Mouse (Mus musculus): ENCODE measurements around the gene Ccdc38. TPM values are rescaled to one million over a fixed set of nuclear protein-coding genes. Genes with fewer than 3 reads are reported as not detected.

Gene Ccdc38
- polyA plus RNA-seq (2012; ENCODE audit: insufficient read depth, low replicate concordance) = not detected in 2 replicates

- H3K9me3 ChIP-seq = no peaks in the 10 kb centered on the region
- H3K36me3 ChIP-seq (replicated peaks; ENCODE audit: low read length) = no peaks in the 10 kb centered on the region
- peaks cover 20% of the 10 kb centered on the region for H3K27me3 ChIP-seq (replicated peaks)
- no peak for TF ChIP-seq GATA1 (IDR thresholded peaks at IDR 0.05; ENCODE audit: borderline replicate concordance, low read length)
- no peak for TF ChIP-seq FLI1 (IDR thresholded peaks at IDR 0.05; ENCODE audit: low read length)
- H3K4me3 ChIP-seq (replicated peaks) = peak within 1 kb of the TSS; percentile 91
- H3K4me1 ChIP-seq = peaks cover 20% of the 10 kb centered on the region
Measured at GRCm38 (mm10) chr10:93540431-93541210, at the start of gene Ccdc38. Gene Ccdc38 (plus strand): TSS chr10:93540632.

DNA sequence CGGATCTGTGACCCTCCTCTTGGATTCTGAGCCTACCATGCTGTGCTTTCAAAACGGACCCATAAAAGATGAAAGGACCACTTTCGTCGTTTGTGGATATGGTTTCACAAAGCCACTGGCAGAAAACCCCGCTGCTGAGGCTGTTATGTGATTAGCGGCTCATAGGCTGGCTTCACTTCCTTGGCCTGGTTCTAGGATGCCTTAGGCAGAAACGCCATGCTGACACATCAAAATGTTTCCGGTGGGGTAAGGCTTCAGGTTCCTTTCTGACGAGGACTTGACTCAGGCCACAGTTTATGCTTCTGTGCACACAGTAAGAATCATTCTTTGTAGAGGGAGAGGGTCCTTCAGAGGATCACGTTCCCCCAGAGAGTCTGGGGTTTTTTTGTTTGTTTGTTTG lies 39.6 kb upstream of the Ccdc38 start:
- peaks cover 4% of the 10 kb centered on the region; the same call in 1 of the 2 replicates for H3K4me1 ChIP-seq
- TF ChIP-seq GATA1 (IDR thresholded peaks at IDR 0.05; ENCODE audit: borderline replicate concordance, low read length) = no peak
- no peak for TF ChIP-seq FLI1 (IDR thresholded peaks at IDR 0.05; ENCODE audit: low read length)
- peaks cover 1% of the 10 kb centered on the region for H3K27me3 ChIP-seq (replicated peaks)
- H3K9me3 ChIP-seq = no peaks in the 10 kb centered on the region
- no peaks in the 10 kb centered on the region for H3K36me3 ChIP-seq (replicated peaks; ENCODE audit: low read length)
- H3K4me3 ChIP-seq (replicated peaks) = no peak overlapping the region

GRCm38 (mm10) chr10:93501346-93501745 lies 39.1 kb upstream of the Ccdc38 start:
- Histone ChIP-seq H3K4me3 (replicated peaks) (no peak overlapping the region), H3K27me3 (replicated peaks) (peaks cover 1% of the 10 kb centered on the region), H3K36me3 (replicated peaks; ENCODE audit: low read length) (no peaks in the 10 kb centered on the region), H3K9me3 (no peaks in the 10 kb centered on the region), H3K4me1 (peaks cover 4% of the 10 kb centered on the region; the same call in 1 of the 2 replicates)
- TF ChIP-seq FLI1 (IDR thresholded peaks at IDR 0.05; ENCODE audit: low read length) (no peak), GATA1 (IDR thresholded peaks at IDR 0.05; ENCODE audit: borderline replicate concordance, low read length) (no peak)

- peaks cover 9% of the 10 kb centered on the region for H3K4me1 ChIP-seq
- TF ChIP-seq FLI1 (IDR thresholded peaks at IDR 0.05; ENCODE audit: low read length) (no peak), GATA1 (IDR thresholded peaks at IDR 0.05; ENCODE audit: borderline replicate concordance, low read length) (no peak)
- H3K36me3 ChIP-seq (replicated peaks; ENCODE audit: low read length) = no peaks in the 10 kb centered on the region
- no peaks in the 10 kb centered on the region for H3K9me3 ChIP-seq
- H3K4me3 ChIP-seq (replicated peaks) = no peak overlapping the region
- peaks cover 3% of the 10 kb centered on the region for H3K27me3 ChIP-seq (replicated peaks)
Measured at GRCm38 (mm10) chr10:93508383-93508970, 32.0 kb upstream of the Ccdc38 start.

DNA sequence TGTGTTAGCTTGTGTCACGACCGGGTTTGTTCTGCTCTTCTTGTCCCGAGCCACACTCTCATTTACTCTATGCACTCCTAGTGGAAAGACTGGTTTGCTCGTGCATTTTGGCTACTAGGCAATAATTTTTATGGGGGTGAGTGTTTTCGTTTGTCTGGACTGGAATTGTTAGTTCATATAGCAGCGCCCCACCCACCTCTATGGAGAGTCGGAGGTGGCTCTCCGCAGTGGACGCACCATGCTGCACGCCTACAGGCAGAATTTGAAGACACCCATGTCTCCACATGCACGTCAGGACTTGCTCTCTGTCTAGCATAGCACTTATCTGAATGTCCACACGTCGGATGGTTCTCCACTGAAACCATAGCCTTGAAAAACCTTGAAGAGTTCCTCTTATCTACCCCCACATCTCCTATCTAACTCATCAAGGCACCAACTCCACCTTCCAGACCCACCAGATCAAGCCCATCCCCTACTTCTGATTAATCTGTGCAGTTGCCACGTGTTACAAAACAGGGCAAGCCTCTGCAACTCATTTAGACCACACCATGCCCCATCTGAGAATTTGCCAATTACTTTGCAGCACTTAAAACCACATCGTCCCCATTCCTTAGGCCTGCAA lies 30.8 kb upstream of the Ccdc38 start:
- H3K9me3 ChIP-seq = no peaks in the 10 kb centered on the region
- H3K36me3 ChIP-seq (replicated peaks; ENCODE audit: low read length) = no peaks in the 10 kb centered on the region
- TF ChIP-seq GATA1 (IDR thresholded peaks at IDR 0.05; ENCODE audit: borderline replicate concordance, low read length) (no peak), FLI1 (IDR thresholded peaks at IDR 0.05; ENCODE audit: low read length) (no peak)
- H3K4me1 ChIP-seq = peaks cover 9% of the 10 kb centered on the region
- H3K27me3 ChIP-seq (replicated peaks) = peaks cover 3% of the 10 kb centered on the region
- H3K4me3 ChIP-seq (replicated peaks) = no peak overlapping the region

DNA sequence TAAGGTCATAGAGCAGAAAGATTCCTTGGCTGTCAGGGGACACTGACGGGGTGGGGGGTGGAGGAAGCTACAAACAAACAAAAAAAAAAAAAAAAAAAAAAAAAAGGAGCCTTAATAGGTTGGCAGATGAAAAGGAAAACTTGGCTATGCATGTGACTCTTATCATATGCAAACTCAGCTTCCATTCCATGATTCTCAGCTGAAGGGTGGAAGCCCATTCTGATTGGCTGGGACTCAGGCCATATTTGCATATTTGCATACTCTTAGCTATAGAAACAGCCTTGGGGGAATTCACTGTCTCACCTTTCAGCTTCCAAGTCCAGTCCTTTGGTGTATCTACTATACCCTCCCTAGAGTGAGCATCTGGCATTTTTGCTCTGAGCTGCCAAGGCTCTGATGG lies 25.0 kb upstream of the Ccdc38 start:
- H3K9me3 ChIP-seq = no peaks in the 10 kb centered on the region
- no peaks in the 10 kb centered on the region for H3K27me3 ChIP-seq (replicated peaks)
- no peak overlapping the region for H3K4me3 ChIP-seq (replicated peaks)
- H3K36me3 ChIP-seq (replicated peaks; ENCODE audit: low read length) = no peaks in the 10 kb centered on the region
- H3K4me1 ChIP-seq = peaks cover 16% of the 10 kb centered on the region
- TF ChIP-seq FLI1 (IDR thresholded peaks at IDR 0.05; ENCODE audit: low read length) (no peak), GATA1 (IDR thresholded peaks at IDR 0.05; ENCODE audit: borderline replicate concordance, low read length) (no peak)

DNA sequence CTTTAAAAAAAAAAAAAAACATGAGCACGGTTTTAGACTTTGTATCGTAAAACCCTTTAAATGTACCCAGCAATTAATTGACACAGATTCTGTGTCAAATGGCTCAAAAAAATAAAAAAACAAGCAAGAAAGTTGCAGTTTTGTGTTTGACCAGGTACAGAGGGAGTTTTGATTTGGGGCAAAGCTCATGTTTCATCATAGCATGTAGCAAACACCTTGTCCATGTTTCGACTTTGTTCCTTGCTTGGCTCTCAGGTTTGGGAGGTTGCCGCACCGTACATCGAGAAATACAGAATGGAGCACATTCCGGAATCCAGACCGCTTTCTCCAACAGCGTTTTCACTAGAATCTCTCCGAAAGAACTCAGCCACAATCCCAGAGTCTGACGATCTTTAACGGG lies 24.5 kb upstream of the Ccdc38 start:
- Histone ChIP-seq H3K4me1 (peaks cover 21% of the 10 kb centered on the region), H3K9me3 (no peaks in the 10 kb centered on the region), H3K27me3 (replicated peaks) (no peaks in the 10 kb centered on the region), H3K36me3 (replicated peaks; ENCODE audit: low read length) (no peaks in the 10 kb centered on the region), H3K4me3 (replicated peaks) (no peak overlapping the region)
- TF ChIP-seq GATA1 (IDR thresholded peaks at IDR 0.05; ENCODE audit: borderline replicate concordance, low read length) = no peak
- no peak for TF ChIP-seq FLI1 (IDR thresholded peaks at IDR 0.05; ENCODE audit: low read length)

DNA sequence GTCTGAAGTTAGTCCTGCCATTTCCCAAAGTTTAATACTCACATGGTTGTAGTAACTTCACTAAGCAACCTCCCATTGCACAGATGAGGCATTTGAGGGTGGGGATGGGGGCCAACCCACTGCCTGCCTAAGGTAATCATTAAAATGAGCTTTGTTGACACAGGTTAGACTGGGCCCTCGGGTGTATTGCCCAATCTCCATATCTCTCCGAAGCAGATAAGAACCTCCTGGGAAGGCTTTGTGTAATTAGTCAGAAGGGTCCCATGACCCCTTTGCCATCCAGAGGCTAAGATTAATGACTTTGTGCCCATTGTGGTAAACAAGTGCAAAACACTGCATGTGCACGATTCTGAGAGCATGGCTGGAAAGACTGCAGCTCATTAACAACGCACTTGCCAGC lies 22.7 kb upstream of the Ccdc38 start:
- Histone ChIP-seq H3K4me3 (replicated peaks) (no peak overlapping the region), H3K4me1 (peaks cover 23% of the 10 kb centered on the region), H3K27me3 (replicated peaks) (no peaks in the 10 kb centered on the region), H3K36me3 (replicated peaks; ENCODE audit: low read length) (no peaks in the 10 kb centered on the region), H3K9me3 (no peaks in the 10 kb centered on the region)
- TF ChIP-seq GATA1 (IDR thresholded peaks at IDR 0.05; ENCODE audit: borderline replicate concordance, low read length) (no peak), FLI1 (IDR thresholded peaks at IDR 0.05; ENCODE audit: low read length) (no peak)

- Histone ChIP-seq H3K27me3 (replicated peaks) (peaks cover 2% of the 10 kb centered on the region), H3K36me3 (replicated peaks; ENCODE audit: low read length) (no peaks in the 10 kb centered on the region), H3K4me3 (replicated peaks) (no peak overlapping the region), H3K4me1 (peaks cover 23% of the 10 kb centered on the region), H3K9me3 (no peaks in the 10 kb centered on the region)
- TF ChIP-seq GATA1 (IDR thresholded peaks at IDR 0.05; ENCODE audit: borderline replicate concordance, low read length) = no peak
- TF ChIP-seq FLI1 (IDR thresholded peaks at IDR 0.05; ENCODE audit: low read length) = no peak
Measured at GRCm38 (mm10) chr10:93518186-93518585, 22.2 kb upstream of the Ccdc38 start.

- no peak for TF ChIP-seq FLI1 (IDR thresholded peaks at IDR 0.05; ENCODE audit: low read length)
- no peak for TF ChIP-seq GATA1 (IDR thresholded peaks at IDR 0.05; ENCODE audit: borderline replicate concordance, low read length)
- H3K27me3 ChIP-seq (replicated peaks) = peaks cover 2% of the 10 kb centered on the region
- H3K9me3 ChIP-seq = no peaks in the 10 kb centered on the region
- peaks cover 23% of the 10 kb centered on the region for H3K4me1 ChIP-seq
- no peaks in the 10 kb centered on the region for H3K36me3 ChIP-seq (replicated peaks; ENCODE audit: low read length)
- H3K4me3 ChIP-seq (replicated peaks) = no peak overlapping the region
Measured at GRCm38 (mm10) chr10:93518620-93519019, 21.8 kb upstream of the Ccdc38 start.

Data from megakaryocyte, embryonic 14.5 days (primary cell).